Mouse (Mus musculus) myocyte (in vitro differentiated cells): ENCODE data around the gene Colca2. TPM values are rescaled to one million over a fixed set of nuclear protein-coding genes. Genes with fewer than 3 reads are reported as not detected.

Experiments
- H3K27me3 ChIP-seq: one replicate; pipeline ENCODE4 v1.6.1; 2011; ENCODE audit not compliant: control insufficient read depth, insufficient read depth, insufficient read length
- H3K36me3 ChIP-seq: one replicate; pipeline ENCODE4 v1.6.1; 2011; ENCODE audit not compliant: control insufficient read depth, insufficient read depth
- H3K4me2 ChIP-seq: one replicate; pipeline ENCODE4 v1.6.1; 2011; ENCODE audit warnings: low read depth, control low read depth
- H3K4me3 ChIP-seq: one replicate; pipeline ENCODE4 v1.5.1; 2011; ENCODE audit warnings: mild to moderate bottlenecking, control low read depth, moderate library complexity
- H3K79me2 ChIP-seq: one replicate; pipeline ENCODE4 v1.6.1; 2011; ENCODE audit not compliant: control insufficient read depth, insufficient read depth
- H3ac ChIP-seq: one replicate; pipeline ENCODE4 v1.6.1; 2011; ENCODE audit not compliant: control insufficient read depth, insufficient read length
- E2F4 ChIP-seq: IDR thresholded peaks from one replicate; pipeline ENCODE4 v1.6.1; 2011; ENCODE audit warnings: mild to moderate bottlenecking, control low read depth, moderate library complexity; ENCODE audit not compliant: insufficient read depth
- MYOD1 ChIP-seq, 3 experiments: IDR thresholded peaks; one replicate each; pipeline ENCODE4 v1.6.1; 2011; ENCODE audit warnings: control low read depth in 2 of 3, low read depth in 2 of 3, mild to moderate bottlenecking in 2 of 3, moderate library complexity in 1 of 3; ENCODE audit not compliant: insufficient read length in 2 of 3, control insufficient read depth in 1 of 3
- MYOG ChIP-seq, 3 experiments: IDR thresholded peaks; one replicate each; pipeline ENCODE4 v1.6.1; 2011; ENCODE audit warnings: control low read depth in 2 of 3, low read depth in 2 of 3, mild to moderate bottlenecking in 2 of 3; ENCODE audit not compliant: insufficient read length in 2 of 3, control insufficient read depth in 1 of 3, insufficient read depth in 1 of 3
- POLR2A ChIP-seq: IDR thresholded peaks from one replicate; pipeline ENCODE4 v1.6.1; 2011; ENCODE audit warnings: low read depth, mild to moderate bottlenecking, control low read depth, moderate library complexity; ENCODE audit not compliant: insufficient read length
- REST ChIP-seq: IDR thresholded peaks from one replicate; pipeline ENCODE4 v1.6.1; 2011; ENCODE audit warnings: mild to moderate bottlenecking, control low read depth, moderate library complexity; ENCODE audit not compliant: insufficient read depth, insufficient read length
- SRF ChIP-seq: IDR thresholded peaks from one replicate; pipeline ENCODE4 v1.6.1; 2011; ENCODE audit warnings: low read depth; ENCODE audit not compliant: control insufficient read depth, insufficient read length
- TCF12 ChIP-seq: IDR thresholded peaks from one replicate; pipeline ENCODE4 v1.6.1; 2011; ENCODE audit warnings: mild to moderate bottlenecking, control low read depth; ENCODE audit not compliant: poor library complexity, insufficient read depth, severe bottlenecking
- USF1 ChIP-seq: IDR thresholded peaks from one replicate; pipeline ENCODE4 v1.6.1; 2011; ENCODE audit warnings: low read depth, mild to moderate bottlenecking, control low read depth, moderate library complexity
- polyA plus RNA-seq: library from polyadenylated mRNA; unstranded; fragments of >200 nt; fragmentation: generic; extraction: Trizol; gene quantifications from one replicate; pipeline ENCODE4 v1.2.1, GENCODE M21; 2012; ENCODE audit warnings: missing spikeins

The Colca2 gene
- polyA plus RNA-seq, 1 experiment, result 2.9 TPM

- Histone ChIP-seq H3K36me3 (no peaks in the 10 kb centered on the region), H3K79me2 (no peaks in the 10 kb centered on the region), H3K27me3 (no peaks in the 10 kb centered on the region), H3K4me2 (peak overlapping the region; percentile 15), H3ac (no peak overlapping the region), H3K4me3 (no peak overlapping the region)
- TF ChIP-seq SRF, result no peak
- peak in 2 of 3 experiments; percentile 61 to 80 for TF ChIP-seq MYOD1 (IDR thresholded peaks at IDR 0.05; ENCODE audit: control insufficient read depth in 1 of 3, insufficient read length in 2 of 3, low read depth in 2 of 3)
- no peak for TF ChIP-seq E2F4
- TF ChIP-seq USF1, result peak; percentile 20
- peak in 2 of 3 experiments; percentile 11 to 63 for TF ChIP-seq MYOG (IDR thresholded peaks at IDR 0.05; ENCODE audit: control insufficient read depth in 1 of 3, insufficient read depth in 1 of 3, insufficient read length in 2 of 3, low read depth in 2 of 3)
These were observed 39.5 kb downstream of the Colca2 start for GRCm38 (mm10) chr9:51238741-51239385.

GRCm38 (mm10) chr9:51232163-51232562, 46.2 kb downstream of the Colca2 start:
- no peak overlapping the region for H3K4me3 ChIP-seq
- no peaks in the 10 kb centered on the region for H3K27me3 ChIP-seq
- no peaks in the 10 kb centered on the region for H3K36me3 ChIP-seq
- no peaks in the 10 kb centered on the region for H3K79me2 ChIP-seq
- H3K4me2 ChIP-seq, result no peak overlapping the region
- TF ChIP-seq E2F4, result no peak
- TF ChIP-seq USF1, result no peak
- TF ChIP-seq MYOD1 (IDR thresholded peaks at IDR 0.05; ENCODE audit: control insufficient read depth in 1 of 3, insufficient read length in 2 of 3, low read depth in 2 of 3), result peak in 1 of 3 experiments; percentile 68
- H3ac ChIP-seq, result no peak overlapping the region

- no peak overlapping the region for H3ac ChIP-seq
- no peaks in the 10 kb centered on the region for H3K36me3 ChIP-seq
- H3K4me2 ChIP-seq, result no peak overlapping the region
- no peaks in the 10 kb centered on the region for H3K27me3 ChIP-seq
- no peak for TF ChIP-seq TCF12
- no peak for TF ChIP-seq REST
- TF ChIP-seq E2F4, result no peak
- no peak for TF ChIP-seq POLR2A
- TF ChIP-seq MYOD1 (IDR thresholded peaks at IDR 0.05; ENCODE audit: control insufficient read depth in 1 of 3, insufficient read length in 2 of 3, low read depth in 2 of 3), result no peak
- no peak for TF ChIP-seq MYOG (IDR thresholded peaks at IDR 0.05; ENCODE audit: control insufficient read depth in 1 of 3, insufficient read depth in 1 of 3, insufficient read length in 2 of 3, low read depth in 2 of 3)
- H3K79me2 ChIP-seq, result no peaks in the 10 kb centered on the region
- H3K4me3 ChIP-seq, result no peak overlapping the region
These were observed 47.5 kb downstream of the Colca2 start for GRCm38 (mm10) chr9:51230701-51231389.

- Histone ChIP-seq H3K4me3 (no peak overlapping the region), H3ac (no peak overlapping the region), H3K27me3 (no peaks in the 10 kb centered on the region), H3K36me3 (no peaks in the 10 kb centered on the region), H3K79me2 (no peaks in the 10 kb centered on the region), H3K4me2 (no peak overlapping the region)
- no peak for TF ChIP-seq REST
These were observed 52.7 kb downstream of the Colca2 start for GRCm38 (mm10) chr9:51225636-51226166.

Other genes with a start within 250 kb of the Colca2 start
- 0.04 TPM for gene Btg4, start 217.7 kb downstream of the Colca2 start, polyA plus RNA-seq
- gene Layn, start 201.5 kb downstream of the Colca2 start, polyA plus RNA-seq, result 18.7 TPM
- gene 4833427G06Rik, start 176.5 kb downstream of the Colca2 start, polyA plus RNA-seq, result 2.4 TPM
- gene Gm32742, start 113.1 kb downstream of the Colca2 start, polyA plus RNA-seq, result 0.22 TPM
- gene Pou2af1, start 64.9 kb downstream of the Colca2 start, polyA plus RNA-seq, result 1.4 TPM
- not detected for gene 1810046K07Rik, start 50.3 kb upstream of the Colca2 start, polyA plus RNA-seq